Mouse (Mus musculus) erythroblast, adult 5-6 weeks (primary cell): ENCODE measurements around the gene Tnpo2. TPM values are rescaled to one million over a fixed set of nuclear protein-coding genes. Genes with fewer than 3 reads are reported as not detected.

Source experiments
- ATAC-seq: replicated peaks from 2 replicates; pipeline ENCODE4 v1.8.0; 2016; ENCODE audit warnings: moderate number of reproducible peaks, mild to moderate bottlenecking, moderate TSS enrichment, inconsistent platforms; ENCODE audit not compliant: poor library complexity, low FRiP score, severe bottlenecking
- total RNA-seq, 2 experiments: library from RNA; stranded (forward) in 1 of 2; stranded (reverse) in 1 of 2; fragments of 150-400 nt in 1 of 2; fragments of 200-764, 138-1000 nt in 1 of 2; gene quantifications; 2 replicates each; pipeline versions ENCODE4 v1.2.3 to v1.2.4; 2015 to 2017; ENCODE audit warnings: low replicate concordance in 2 of 2

The Tnpo2 gene
- total RNA-seq, 2 experiments from 2014 or later: 10.8 to 11.2 TPM

GRCm38 (mm10) chr8:85026670-85027515 lies 9.8 kb upstream of the Tnpo2 start, which contains the start of gene Trir:
Gene Trir, plus strand, starts transcription at chr8:85026823.
- peak; percentile 80 for ATAC-seq

GRCm38 (mm10) chr8:85027516-85027855 lies 9.2 kb upstream of the Tnpo2 start:
- ATAC-seq: no peak

GRCm38 (mm10) chr8:85027922-85028321 lies 8.8 kb upstream of the Tnpo2 start:
- ATAC-seq: no peak

- ATAC-seq: no peak
These were observed 7.4 kb upstream of the Tnpo2 start for GRCm38 (mm10) chr8:85029271-85029670.

- no peak for ATAC-seq
These were observed 3.9 kb upstream of the Tnpo2 start for GRCm38 (mm10) chr8:85032622-85033311.

- ATAC-seq: no peak
These were observed 2.8 kb upstream of the Tnpo2 start for GRCm38 (mm10) chr8:85033867-85034266.

- no peak for ATAC-seq
These were observed 2.0 kb upstream of the Tnpo2 start for GRCm38 (mm10) chr8:85034764-85035163.

GRCm38 (mm10) chr8:85035165-85035727 lies 1.5 kb upstream of the Tnpo2 start:
- ATAC-seq: no peak

GRCm38 (mm10) chr8:85035728-85036310 lies 896 bp upstream of the Tnpo2 start:
- ATAC-seq: no peak

- peak; percentile 22 for ATAC-seq
These were observed 366 bp upstream of the Tnpo2 start for GRCm38 (mm10) chr8:85036381-85036717.

- ATAC-seq: 0 out of 2 replicates have a peak, but pooled peaks have one; percentile 7
These were observed 608 bp downstream of the Tnpo2 start for GRCm38 (mm10) chr8:85037366-85037680.

GRCm38 (mm10) chr8:85037681-85038531 lies 1.2 kb downstream of the Tnpo2 start:
- peak; percentile 36 for ATAC-seq

- ATAC-seq: no peak
These were observed 6.9 kb downstream of the Tnpo2 start for GRCm38 (mm10) chr8:85043619-85044018.

- no peak for ATAC-seq
These were observed 20.7 kb downstream of the Tnpo2 start for GRCm38 (mm10) chr8:85057367-85057766.

GRCm38 (mm10) chr8:85059879-85060616 lies 23.3 kb downstream of the Tnpo2 start, which contains the start of gene Fbxw9:
Gene Fbxw9, plus strand, starts transcription at chr8:85060055.
- peak; percentile 90 for ATAC-seq

- no peak for ATAC-seq
These were observed 25.9 kb downstream of the Tnpo2 start for GRCm38 (mm10) chr8:85062603-85063002.

GRCm38 (mm10) chr8:85065213-85065612 lies 28.5 kb downstream of the Tnpo2 start:
- no peak for ATAC-seq

GRCm38 (mm10) chr8:85067155-85067554 lies 30.4 kb downstream of the Tnpo2 start:
- ATAC-seq: no peak

- ATAC-seq: no peak
These were observed 31.3 kb downstream of the Tnpo2 start, which contains the start of gene Gm5741 for GRCm38 (mm10) chr8:85067982-85068381. Gene Gm5741, minus strand, starts transcription at chr8:85067982.
